Mouse (Mus musculus): ENCODE measurements at regions not wholly inside any gene's neighbourhood (a gene's known extent, or its start where the extent isn't known, plus 50 kb on each side); places are given as distances from the start of the nearest gene placed in this dataset.

GRCm38 (mm10) chr13:25857096-25857495 lies 586.8 kb upstream of the Nrsn1 start:
- TF ChIP-seq POLR2AphosphoS2 (IDR thresholded peaks at IDR 0.05; ENCODE audit: insufficient read length, low read depth) (no peak), TCF12 (IDR thresholded peaks at IDR 0.05; ENCODE audit: insufficient read depth, poor library complexity, severe bottlenecking) (no peak), E2F4 (IDR thresholded peaks at IDR 0.05; ENCODE audit: insufficient read depth) (no peak), REST (IDR thresholded peaks at IDR 0.05; ENCODE audit: insufficient read depth, insufficient read length) (no peak), MYOG (IDR thresholded peaks at IDR 0.05; ENCODE audit: control insufficient read depth in 1 of 3, insufficient read depth in 1 of 3, insufficient read length in 2 of 3, low read depth in 2 of 3) (no peak), MAX (IDR thresholded peaks at IDR 0.05; ENCODE audit: low read depth) (no peak), USF1 (IDR thresholded peaks at IDR 0.05; ENCODE audit: low read depth) (no peak), POLR2A (IDR thresholded peaks at IDR 0.05; ENCODE audit: insufficient read length, low read depth) (no peak), MYOD1 (IDR thresholded peaks at IDR 0.05; ENCODE audit: control insufficient read depth in 1 of 3, insufficient read length in 2 of 3, low read depth in 2 of 3) (no peak), CEBPB (IDR thresholded peaks at IDR 0.05; ENCODE audit: insufficient read depth, poor library complexity, severe bottlenecking) (no peak), TCF3 (IDR thresholded peaks at IDR 0.05; ENCODE audit: insufficient read length, low read depth) (no peak)

All from myocyte (in vitro differentiated cells).